Mouse (Mus musculus) liver, adult 2 months (tissue): ENCODE data around the gene Ska3.

Source experiments
- CTCF ChIP-seq: fragments of 200-500 bp; IDR thresholded peaks from 2 replicates; pipeline ENCODE4 v1.5.1; 2011; ENCODE audit warnings: low read depth, low read length, control low read depth
- POLR2A ChIP-seq: fragments of 200-500 bp; IDR thresholded peaks from 2 replicates; pipeline ENCODE4 v1.6.1; 2011; ENCODE audit warnings: low read length, control low read depth; ENCODE audit not compliant: insufficient read depth; ENCODE audit errors: extremely low read depth

DNA sequence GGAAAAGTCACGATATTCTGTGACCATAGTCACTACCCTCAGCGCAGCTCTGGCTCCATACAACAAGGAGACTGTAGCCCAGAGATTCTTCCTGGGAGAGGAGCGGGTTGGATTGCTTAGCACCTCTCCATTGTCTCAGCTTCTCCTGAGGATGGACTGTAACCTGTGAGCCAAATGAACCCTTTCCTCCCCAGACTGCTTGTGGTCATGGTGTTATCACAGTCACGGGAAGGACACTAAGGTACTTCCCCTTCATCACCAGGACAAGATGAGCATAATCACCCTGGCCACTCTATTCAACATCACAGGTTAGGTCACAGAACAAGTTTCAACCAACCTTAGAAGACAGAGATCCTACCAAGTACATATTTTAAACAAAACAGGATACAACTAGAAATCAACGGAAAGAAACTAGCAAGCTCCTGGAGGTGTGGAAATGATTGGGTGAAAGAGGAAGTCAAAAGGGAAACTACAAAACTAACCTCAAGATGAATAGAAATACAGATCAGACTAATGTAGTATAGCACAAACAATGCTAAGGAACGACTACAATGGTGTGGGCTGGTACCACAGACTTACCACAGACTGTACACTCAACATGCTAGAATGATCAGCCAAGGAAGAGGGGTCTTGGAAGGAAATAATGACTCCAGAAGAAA lies 53.7 kb downstream of the Ska3 start:
- TF ChIP-seq CTCF = no peak
- no peak for TF ChIP-seq POLR2A
